ENCODE assay signal across 25 mouse cellular contexts in genomic region chr19:37793176-37793575, GRCm38 (mm10).
DNase-seq lines count a peak whose midpoint lies in the region; ATAC-seq and TF ChIP-seq lines count a peak whose summit lies in the region.
"Had no signal": no experiment of that assay in that cellular context is flagged by ENCODE, and none has a peak within 500 bp of the region (broad histone marks: within the 10 kb centered on the region; RNA-seq: fewer than 3 reads in every experiment).

No protein-coding gene starts in this region.

- no peak overlapping the region for H3K27ac ChIP-seq in forebrain, embryonic 16.5 days (ENCODE audit: low read length)
- H3K27ac ChIP-seq in forebrain, embryonic 11.5 days (ENCODE audit: low read depth, low read length) = no peak overlapping the region
- H3K27ac ChIP-seq in midbrain, embryonic 10.5 days (replicated peaks) = no peak overlapping the region
- H3K27ac ChIP-seq: embryonic facial prominence, embryonic 13.5 days; forebrain, embryonic 10.5 days; heart, embryonic 10.5 days; heart, embryonic 15.5 days; liver, embryonic 14.5 days; macrophage had no signal

- no peak overlapping the region for H3K9ac ChIP-seq in forebrain, embryonic 16.5 days (replicated peaks; ENCODE audit: low read depth, low read length)
- H3K9ac ChIP-seq in forebrain, embryonic 11.5 days (ENCODE audit: low read length) = no peak overlapping the region
- H3K9ac ChIP-seq: embryonic facial prominence, embryonic 13.5 days; heart, embryonic 15.5 days; liver, embryonic 14.5 days had no signal

- WGBS in forebrain, embryonic 16.5 days = 78% methylated on average over 9 of the region's 9 CpGs
- 89% methylated on average over 9 of the region's 9 CpGs for WGBS in forebrain, embryonic 11.5 days
- WGBS in midbrain, embryonic 10.5 days = 92% methylated on average over 9 of the region's 9 CpGs

- no peak overlapping the region for H3K4me3 ChIP-seq in forebrain, embryonic 16.5 days (replicated peaks; ENCODE audit: low read length)
- H3K4me3 ChIP-seq in forebrain, embryonic 11.5 days (ENCODE audit: low read depth, low read length) = no peak overlapping the region
- no peak overlapping the region for H3K4me3 ChIP-seq in midbrain, embryonic 10.5 days
- H3K4me3 ChIP-seq: embryonic facial prominence, embryonic 13.5 days; forebrain, embryonic 10.5 days; heart, embryonic 10.5 days; heart, embryonic 15.5 days had no signal

- ATAC-seq in forebrain, embryonic 16.5 days = peak; percentile 56; the same call in 1 of the 2 replicates
- no peak for ATAC-seq in forebrain, embryonic 11.5 days (replicated peaks; ENCODE audit: low FRiP score)
- ATAC-seq: intestine, postnatal 0 days had no signal

- no peak for DNase-seq in forebrain, embryonic 11.5 days (ENCODE audit: low spot score)
- peak; percentile 18 for DNase-seq in brain, embryonic 14.5 days (ENCODE audit: low read depth)
- peak; percentile 10 for DNase-seq in layer of hippocampus, adult 9-10 months (ENCODE audit: low spot score)
- DNase-seq in telencephalon, adult 2 months (ENCODE audit: low read depth, low spot score) = peak; percentile 11
- no peak for DNase-seq in midbrain, embryonic 10.5 days (ENCODE audit: low spot score)
- DNase-seq in left cerebral cortex, adult 18-20 months (ENCODE audit: low spot score in 2 of 2) = no peak
- DNase-seq: adrenal gland, adult 8-10 months; cerebellum, adult 11 months; cerebellum, adult 9-10 months; gastrocnemius, postnatal 25 days; kidney, postnatal 14 days; liver; lung, adult 2 months; lung, postnatal 10 days; midbrain, embryonic 14.5 days; right cerebral cortex, adult 18-20 months had no signal

- H3K27me3 ChIP-seq in forebrain, embryonic 16.5 days (replicated peaks; ENCODE audit: control insufficient read depth, insufficient read depth, low read length) = no peaks in the 10 kb centered on the region
- no peaks in the 10 kb centered on the region; the same call in 1 of the 2 replicates for H3K27me3 ChIP-seq in forebrain, embryonic 11.5 days (ENCODE audit: control insufficient read depth, insufficient read depth, low read length)
- peaks cover 45% of the 10 kb centered on the region for H3K27me3 ChIP-seq in midbrain, embryonic 10.5 days (ENCODE audit: low read depth, poor library complexity, severe bottlenecking)
- H3K27me3 ChIP-seq: embryonic facial prominence, embryonic 13.5 days; heart, embryonic 15.5 days had no signal

- no peak for TF ChIP-seq POLR2A in brain, embryonic 14.5 days (IDR thresholded peaks at IDR 0.05; ENCODE audit: borderline replicate concordance, extremely low read depth, insufficient read depth, insufficient read length, poor library complexity, severe bottlenecking)

- H3K36me3 ChIP-seq in forebrain, embryonic 16.5 days (ENCODE audit: control insufficient read depth, insufficient read depth) = no peaks in the 10 kb centered on the region
- H3K36me3 ChIP-seq in forebrain, embryonic 11.5 days (ENCODE audit: control insufficient read depth, insufficient read depth, low read length) = no peaks in the 10 kb centered on the region
- H3K36me3 ChIP-seq in midbrain, embryonic 10.5 days = no peaks in the 10 kb centered on the region
- H3K36me3 ChIP-seq: embryonic facial prominence, embryonic 13.5 days; forebrain, embryonic 10.5 days; G1E; heart, embryonic 10.5 days; heart, embryonic 15.5 days had no signal

- no peaks in the 10 kb centered on the region for H3K9me3 ChIP-seq in forebrain, embryonic 16.5 days (ENCODE audit: control insufficient read depth, low read length)
- H3K9me3 ChIP-seq in forebrain, embryonic 11.5 days (ENCODE audit: control insufficient read depth, low read length) = no peaks in the 10 kb centered on the region
- no peaks in the 10 kb centered on the region for H3K9me3 ChIP-seq in midbrain, embryonic 10.5 days (replicated peaks)
- H3K9me3 ChIP-seq: embryonic facial prominence, embryonic 13.5 days; forebrain, embryonic 10.5 days; G1E; heart, embryonic 10.5 days; heart, embryonic 15.5 days had no signal

- no peak for TF ChIP-seq CTCF in brain, embryonic 14.5 days (IDR thresholded peaks at IDR 0.05; ENCODE audit: borderline replicate concordance, extremely low read depth, insufficient read depth, insufficient read length)

- no peaks in the 10 kb centered on the region for H3K4me1 ChIP-seq in forebrain, embryonic 16.5 days (replicated peaks; ENCODE audit: control insufficient read depth, insufficient read depth, low read length)
- peaks cover 8% of the 10 kb centered on the region; the same call in 1 of the 2 replicates for H3K4me1 ChIP-seq in forebrain, embryonic 11.5 days (replicated peaks; ENCODE audit: control insufficient read depth, insufficient read depth, low read length)
- H3K4me1 ChIP-seq in midbrain, embryonic 10.5 days = peaks cover 30% of the 10 kb centered on the region
- H3K4me1 ChIP-seq: heart, embryonic 15.5 days had no signal

- no peak overlapping the region for H3K4me2 ChIP-seq in forebrain, embryonic 16.5 days (ENCODE audit: low read length)
- no peak overlapping the region for H3K4me2 ChIP-seq in forebrain, embryonic 11.5 days (ENCODE audit: low read depth, low read length, severe bottlenecking)
- H3K4me2 ChIP-seq: embryonic facial prominence, embryonic 13.5 days; heart, embryonic 15.5 days had no signal

Comparison
In these comparisons a context has a peak if more than half of its experiments do, and no peak if none do; other contexts are left out.
1. DNase-seq: peak in brain, embryonic 14.5 days (single experiment), layer of hippocampus, adult 9-10 months (single experiment) and telencephalon, adult 2 months (single experiment); none in forebrain, embryonic 11.5 days (single experiment), midbrain, embryonic 10.5 days (single experiment) and left cerebral cortex, adult 18-20 months (0 of 2).